8 mouse cellular contexts compared by ENCODE assay signal in genomic region chr15:101039651-101040050, GRCm38 (mm10). TPM values are rescaled to one million over a fixed set of nuclear protein-coding genes. Genes with fewer than 3 reads are reported as not detected.
DNase-seq lines count a peak whose midpoint lies in the region; ATAC-seq lines count a peak whose summit lies in the region.

No protein-coding gene starts in this region.

- DNase-seq in heart, postnatal 4 days = peak; percentile 32
- DNase-seq in heart, postnatal 36 days = no peak
- DNase-seq in retina, postnatal 1 day = peak; percentile 60
- no peak for DNase-seq in retina, embryonic 14.5 days (ENCODE audit: low spot score)
- peak; percentile 17 to 23 for DNase-seq in thymus, postnatal 36 days
- DNase-seq in cerebellum, adult 18-20 months = no peak
- DNase-seq in adipocyte (ENCODE audit: low spot score) = no peak

- intact Hi-C loops in heart, postnatal 36 days (cut with DNase I) = loop anchor here (5.0 kb wide), 1 partner anchor 282 kb away; no protein-coding TSS in a partner anchor

- ATAC-seq in granulocyte monocyte progenitor cell, adult 5-6 weeks (replicated peaks; ENCODE audit: poor library complexity, severe bottlenecking) = 0 out of 2 replicates have a peak, but pooled peaks have one; percentile 25

RNA-seq across cellular contexts. Expression of gene Gm47841, which starts 7.5 kb away (rescaled TPM):
- total RNA-seq in heart, postnatal 4 days (2021) = under 1 TPM; 0.26 to 0.68 TPM
- not detected for total RNA-seq in heart, postnatal 36 days (2021)
- not detected in 2 replicates for total RNA-seq in granulocyte monocyte progenitor cell, adult 5-6 weeks (2014; fragmentation: Nextera tagmentation)
- total RNA-seq in granulocyte monocyte progenitor cell, adult 5-6 weeks (2017) = not detected in 2 replicates

RNA-seq across cellular contexts. Expression of gene Fignl2, which starts 38.7 kb away (rescaled TPM):
- total RNA-seq in heart, postnatal 4 days (2021) = 1 to 10 TPM; 3.2 to 4.2 TPM
- 1 to 10 TPM; 1.4 to 2.2 TPM for total RNA-seq in heart, postnatal 36 days (2021)
- total RNA-seq in granulocyte monocyte progenitor cell, adult 5-6 weeks (2014; fragmentation: Nextera tagmentation) = not detected in 2 replicates
- not detected in 2 replicates for total RNA-seq in granulocyte monocyte progenitor cell, adult 5-6 weeks (2017)

Comparison
In these comparisons a context has a peak if more than half of its experiments do, and no peak if none do; other contexts are left out.
1. DNase-seq: peak in heart, postnatal 4 days (single experiment), retina, postnatal 1 day (single experiment) and thymus, postnatal 36 days (2 of 2); none in heart, postnatal 36 days (0 of 2), retina, embryonic 14.5 days (single experiment), cerebellum, adult 18-20 months (0 of 2) and adipocyte (single experiment).